Mouse (Mus musculus) liver, adult (tissue): Measurements from ENCODE around the gene Cenpa.
A peak's percentile ranks its signal among the peaks of the same experiment; 100 is the strongest.

Source experiments
- GATA4 ChIP-seq: IDR thresholded peaks from 2 replicates; pipeline ENCODE4 v1.6.1; 2014; ENCODE audit warnings: mild to moderate bottlenecking, low read length; ENCODE audit not compliant: insufficient replicate concordance

Cenpa gene

GRCm38 (mm10) chr5:30666391-30667195 lies at the start of gene Cenpa:
Cenpa (plus strand) TSS chr5:30666777.
- TF ChIP-seq GATA4 = peak; percentile 83; the same call in 1 of the 2 replicates

DNA sequence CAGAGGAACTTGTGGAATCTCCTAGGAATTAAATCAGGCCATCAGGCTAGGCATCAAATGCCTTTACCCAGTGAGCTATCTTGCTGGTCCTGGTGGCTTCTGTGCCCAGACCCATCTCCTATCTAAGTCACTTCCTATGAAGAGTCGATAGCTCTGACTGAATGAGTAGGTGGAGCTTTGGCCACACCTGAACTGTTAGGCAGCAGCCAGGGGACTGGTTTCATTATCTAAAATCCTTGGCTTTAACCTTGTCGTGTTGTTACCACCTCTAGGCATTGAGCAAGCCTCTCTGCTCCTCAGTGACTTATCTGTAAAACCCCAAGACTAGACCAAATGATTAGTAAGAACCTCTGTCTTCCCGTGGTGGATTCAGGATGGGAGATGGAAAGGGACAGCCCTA lies 49.2 kb upstream of the Cenpa start:
- no peak for TF ChIP-seq GATA4

- no peak for TF ChIP-seq GATA4
Measured at GRCm38 (mm10) chr5:30617851-30618250, 48.7 kb upstream of the Cenpa start.

- no peak for TF ChIP-seq GATA4
Measured at GRCm38 (mm10) chr5:30618376-30619003, 48.1 kb upstream of the Cenpa start.

GRCm38 (mm10) chr5:30619211-30619610 lies 47.4 kb upstream of the Cenpa start:
- no peak for TF ChIP-seq GATA4

- no peak for TF ChIP-seq GATA4
Measured at GRCm38 (mm10) chr5:30620567-30620966, 46.0 kb upstream of the Cenpa start.

GRCm38 (mm10) chr5:30621211-30621790 lies 45.3 kb upstream of the Cenpa start:
- no peak for TF ChIP-seq GATA4

DNA sequence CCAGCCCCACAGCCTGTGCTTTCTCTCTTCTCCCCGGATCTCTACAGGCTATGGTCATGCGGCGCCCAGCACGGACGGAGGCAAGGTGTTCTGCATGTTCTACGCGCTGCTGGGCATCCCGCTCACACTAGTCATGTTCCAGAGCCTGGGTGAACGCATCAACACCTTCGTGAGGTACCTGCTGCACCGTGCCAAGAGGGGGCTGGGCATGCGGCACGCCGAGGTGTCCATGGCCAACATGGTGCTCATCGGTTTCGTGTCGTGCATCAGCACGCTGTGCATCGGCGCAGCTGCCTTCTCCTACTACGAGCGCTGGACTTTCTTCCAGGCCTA lies 44.8 kb upstream of the Cenpa start:
- no peak for TF ChIP-seq GATA4

- TF ChIP-seq GATA4 = no peak
Measured at GRCm38 (mm10) chr5:30622177-30622840, 44.3 kb upstream of the Cenpa start.

GRCm38 (mm10) chr5:30622841-30623185 lies 43.8 kb upstream of the Cenpa start:
- TF ChIP-seq GATA4 = no peak

DNA sequence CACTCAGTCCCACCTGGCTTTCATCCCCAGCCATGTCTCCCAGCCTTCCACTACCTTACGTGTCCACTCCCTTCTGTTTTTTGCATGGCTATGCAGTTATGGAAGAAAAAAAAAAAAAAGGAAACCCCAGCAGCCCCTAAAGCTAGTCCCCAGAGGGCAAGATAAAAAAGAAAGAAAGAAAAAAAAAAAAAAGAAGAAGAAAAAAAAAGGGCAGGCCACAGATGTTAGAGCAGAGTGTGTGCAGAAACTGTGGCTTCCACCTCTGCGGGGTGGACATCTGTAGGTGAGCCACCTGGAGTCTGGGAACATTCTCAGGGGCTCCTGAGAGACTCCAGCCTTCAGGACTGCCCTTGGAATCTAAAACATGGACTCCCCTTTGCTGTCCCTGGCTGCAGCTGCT lies 43.2 kb upstream of the Cenpa start:
- TF ChIP-seq GATA4 = no peak

- no peak for TF ChIP-seq GATA4
Measured at GRCm38 (mm10) chr5:30624311-30624710, 42.3 kb upstream of the Cenpa start.

DNA sequence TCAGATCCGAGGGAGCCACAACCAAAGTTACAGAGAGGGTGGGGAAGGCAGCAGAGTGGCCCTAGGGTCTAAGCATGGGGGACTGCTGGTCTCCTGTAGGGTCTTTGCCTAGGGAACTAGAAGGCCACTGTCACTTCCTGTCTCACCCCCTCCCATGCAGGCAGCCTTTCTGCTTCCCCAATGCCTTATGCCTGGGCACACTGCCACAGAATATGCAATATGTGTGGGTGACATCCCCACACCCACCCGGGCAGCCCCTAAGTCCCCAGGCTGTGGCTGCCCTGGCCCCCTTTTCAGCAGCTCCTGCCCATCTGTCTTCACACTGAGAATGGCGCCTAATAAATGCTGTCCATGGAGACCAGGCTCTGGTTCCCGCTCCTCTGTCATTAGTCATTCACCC lies 41.7 kb upstream of the Cenpa start:
- TF ChIP-seq GATA4 = no peak

DNA sequence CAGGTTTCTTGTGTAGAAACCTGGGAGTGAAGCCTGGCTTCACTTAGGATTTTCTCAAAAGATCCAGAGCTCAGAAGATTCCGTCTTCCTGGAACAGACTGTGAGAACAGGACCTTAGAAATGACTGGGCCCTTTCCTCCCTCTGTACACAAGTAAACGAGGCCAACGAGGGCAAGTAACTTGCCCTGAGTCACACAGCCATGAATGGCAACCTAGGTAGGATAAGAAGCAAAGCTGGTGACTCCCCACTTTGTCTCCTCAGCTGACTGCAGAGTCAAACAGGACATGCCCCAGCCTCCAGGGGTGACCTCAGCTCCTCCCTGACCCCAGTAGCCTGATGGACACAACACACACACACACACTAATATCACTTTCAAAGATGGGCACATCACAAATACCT lies 41.2 kb upstream of the Cenpa start:
- TF ChIP-seq GATA4 = no peak

DNA sequence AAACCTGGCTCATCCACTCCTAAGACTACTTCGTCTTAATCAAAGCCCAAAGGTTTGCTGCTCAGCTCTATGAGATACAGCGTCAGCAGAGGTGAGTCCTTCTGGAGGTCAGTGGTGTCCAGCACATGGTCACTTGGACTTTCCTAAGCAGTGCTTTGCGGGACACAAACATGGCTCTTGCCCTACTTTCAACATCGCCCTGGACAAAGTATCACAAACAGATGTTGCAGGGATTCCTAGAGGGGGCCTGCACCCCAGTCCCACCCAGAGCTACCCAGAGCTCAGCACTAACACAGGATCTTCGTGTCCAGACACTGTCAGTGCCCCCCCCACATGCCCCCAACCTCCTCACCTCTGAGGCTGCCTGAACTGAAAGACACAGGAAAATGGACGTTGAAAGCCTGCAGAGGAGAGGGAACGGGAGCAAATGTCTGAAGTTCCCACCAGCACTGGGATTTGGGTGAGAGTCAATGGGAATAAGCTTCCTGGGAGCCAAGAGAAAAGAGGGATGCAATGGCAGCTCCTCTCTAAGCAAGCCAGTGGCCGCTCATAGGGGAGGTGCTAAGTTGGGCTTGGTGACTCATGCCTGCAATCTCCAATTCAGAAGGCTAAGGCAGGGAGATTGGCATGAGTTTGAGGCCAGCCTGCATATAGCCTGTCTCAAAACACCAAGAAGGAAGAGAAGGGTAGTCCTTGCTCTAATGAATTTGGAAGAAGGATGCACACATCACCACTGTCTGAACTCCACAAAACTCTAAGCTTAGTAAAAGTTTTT lies 40.1 kb upstream of the Cenpa start:
- no peak for TF ChIP-seq GATA4

DNA sequence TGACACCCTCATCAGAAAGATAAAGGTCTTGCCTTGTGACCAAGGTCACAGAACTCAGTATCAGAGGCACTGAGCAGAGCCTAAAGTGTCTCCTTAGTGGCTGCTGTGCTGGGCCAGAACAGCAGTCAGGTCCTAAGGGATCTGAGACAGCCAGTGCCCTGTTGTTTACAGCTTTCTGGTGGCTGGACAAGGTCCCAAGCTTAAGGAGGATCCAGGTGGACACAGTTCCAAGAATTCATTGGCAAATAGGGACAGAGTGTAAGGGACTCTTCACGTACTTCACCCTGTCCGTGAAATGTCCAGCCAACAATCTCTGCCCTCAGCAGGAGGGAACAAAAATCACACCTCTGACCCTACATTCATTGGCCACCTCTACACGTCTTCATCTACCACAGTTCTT lies 38.1 kb upstream of the Cenpa start:
- no peak for TF ChIP-seq GATA4

DNA sequence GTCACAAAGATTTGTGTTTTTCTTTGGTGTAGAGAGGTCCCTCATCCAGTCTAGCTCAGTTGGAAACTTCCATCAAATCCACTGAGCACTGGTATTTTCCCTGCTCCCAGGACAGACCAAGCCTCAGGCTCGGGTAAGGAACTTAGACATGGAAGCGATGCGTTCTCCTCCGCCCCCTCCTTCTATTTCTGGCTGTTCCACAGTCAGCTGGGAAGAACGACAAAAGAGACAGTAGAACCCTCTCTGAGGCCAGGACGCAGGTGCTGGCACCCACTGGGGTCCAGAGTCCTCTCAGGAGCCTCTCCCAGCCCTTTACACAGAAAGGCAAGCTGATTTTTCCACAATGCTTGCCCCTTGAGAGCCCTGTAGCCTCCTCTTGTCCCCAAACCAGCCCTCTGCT lies 36.2 kb upstream of the Cenpa start:
- no peak for TF ChIP-seq GATA4
